In genomic region chr2:49655195-49655873, GRCm38 (mm10) we compare ENCODE assay signal across 10 mouse cellular contexts. TPM values are rescaled to one million over a fixed set of nuclear protein-coding genes. Genes with fewer than 3 reads are reported as not detected.
DNase-seq lines count a peak whose midpoint lies in the region; ATAC-seq lines count a peak whose summit lies in the region.
"Had no signal": no experiment of that assay in that cellular context is flagged by ENCODE, and none has a peak within 500 bp of the region (broad histone marks: within the 10 kb centered on the region; RNA-seq: fewer than 3 reads in every experiment).

No protein-coding gene starts in this region.

- 0 out of 2 replicates have a peak, but pooled peaks cover 3% of the 10 kb centered on the region for H3K36me3 ChIP-seq in hindbrain, embryonic 14.5 days (replicated peaks; ENCODE audit: control insufficient read depth, insufficient read depth)
- peaks cover 3% of the 10 kb centered on the region; the same call in 1 of the 2 replicates for H3K36me3 ChIP-seq in neural tube, embryonic 13.5 days

- WGBS in hindbrain, embryonic 14.5 days, result 23% methylated on average over 11 of the region's 11 CpGs
- WGBS in neural tube, embryonic 13.5 days, result 23% methylated on average over 11 of the region's 11 CpGs

- no peak for DNase-seq in frontal cortex, postnatal 14 days (ENCODE audit: low spot score in 2 of 2)
- DNase-seq in right cerebral cortex, postnatal 10 days (ENCODE audit: low spot score in 2 of 2), result peak; percentile 73 to 78
- DNase-seq in right cerebral cortex, postnatal 25 days, result no peak
- peak; percentile 64 for DNase-seq in hindbrain, embryonic 14.5 days (ENCODE audit: low spot score)
- DNase-seq in ovary, postnatal 36 days (ENCODE audit: low spot score), result no peak

- H3K9me3 ChIP-seq in hindbrain, embryonic 14.5 days (ENCODE audit: control insufficient read depth, low read length), result no peaks in the 10 kb centered on the region
- no peaks in the 10 kb centered on the region for H3K9me3 ChIP-seq in neural tube, embryonic 13.5 days

- H3K4me3 ChIP-seq in hindbrain, embryonic 14.5 days (replicated peaks; ENCODE audit: low read length), result no peak overlapping the region
- no peak overlapping the region for H3K4me3 ChIP-seq in neural tube, embryonic 13.5 days

- no peak overlapping the region for H3K4me2 ChIP-seq in hindbrain, embryonic 14.5 days (replicated peaks)
- H3K4me2 ChIP-seq in neural tube, embryonic 13.5 days, result peak overlapping the region; percentile 17
- H3K4me2 ChIP-seq: liver, embryonic 11.5 days had no signal

- ATAC-seq in frontal cortex, adult (ENCODE audit: low TSS enrichment), result peak; percentile 48
- ATAC-seq in hindbrain, embryonic 14.5 days (ENCODE audit: low FRiP score), result peak; percentile 77; the same call in 1 of the 2 replicates
- ATAC-seq in neural tube, embryonic 13.5 days (ENCODE audit: low read depth), result peak; percentile 67
- ATAC-seq in megakaryocyte-erythroid progenitor cell, adult 5-6 weeks (replicated peaks; ENCODE audit: low FRiP score, low TSS enrichment, poor library complexity, severe bottlenecking), result no peak
- ATAC-seq: intestine, postnatal 0 days had no signal

- peak overlapping the region; percentile 29; the same call in 1 of the 2 replicates for H3K27ac ChIP-seq in hindbrain, embryonic 14.5 days
- peak overlapping the region; percentile 67 for H3K27ac ChIP-seq in neural tube, embryonic 13.5 days (replicated peaks)

- H3K27me3 ChIP-seq in hindbrain, embryonic 14.5 days (ENCODE audit: control insufficient read depth, insufficient read depth, low read length), result no peaks in the 10 kb centered on the region
- H3K27me3 ChIP-seq in neural tube, embryonic 13.5 days, result no peaks in the 10 kb centered on the region

- peaks cover 33% of the 10 kb centered on the region for H3K4me1 ChIP-seq in hindbrain, embryonic 14.5 days (replicated peaks; ENCODE audit: control insufficient read depth, insufficient read depth, low read length)
- H3K4me1 ChIP-seq in neural tube, embryonic 13.5 days (replicated peaks), result peaks cover 65% of the 10 kb centered on the region

- H3K9ac ChIP-seq in hindbrain, embryonic 14.5 days, result no peak overlapping the region
- H3K9ac ChIP-seq in neural tube, embryonic 13.5 days, result 0 out of 2 replicates have a peak overlapping the region, but pooled peaks have one; percentile 26

RNA-seq across cellular contexts. Expression of gene Kif5c, which starts 36.2 kb away (rescaled TPM):
- 224 and 233 TPM in 2 replicates for polyA plus RNA-seq in hindbrain, embryonic 14.5 days (2014; fragmentation: Nextera tagmentation; extraction: Ambion mirVana)
- 181 and 182 TPM in 2 replicates for polyA plus RNA-seq in neural tube, embryonic 13.5 days (2015; fragmentation: Nextera tagmentation; extraction: Ambion mirVana)
- total RNA-seq in megakaryocyte-erythroid progenitor cell, adult 5-6 weeks (2014; fragmentation: Nextera tagmentation), result 0.09 and 0.74 TPM in 2 replicates
- total RNA-seq in megakaryocyte-erythroid progenitor cell, adult 5-6 weeks (2017), result 2.0 TPM in 1 of 2 replicates, not detected in the other

Comparison
In these comparisons a context has a peak if more than half of its experiments do, and no peak if none do; other contexts are left out.
1. DNase-seq: peak in right cerebral cortex, postnatal 10 days (2 of 2) and hindbrain, embryonic 14.5 days (single experiment); none in frontal cortex, postnatal 14 days (0 of 2), right cerebral cortex, postnatal 25 days (single experiment) and ovary, postnatal 36 days (single experiment).